Mouse (Mus musculus) forebrain, embryonic 12.5 days (tissue): Measurements from ENCODE around the gene Plekhh3. TPM values are rescaled to one million over a fixed set of nuclear protein-coding genes. Genes with fewer than 3 reads are reported as not detected.
"Not testable (repeated sequence)": the region's sequence is repeated elsewhere in the genome, so short reads cannot be mapped to it uniquely, and the experiment has no call there.

Experiments
- ATAC-seq: fragments of 200-750 bp; cut with Nextera tagmentation; 2 replicates; pipeline ENCODE4 v1.8.0; 2017; ENCODE audit warnings: moderate TSS enrichment; ENCODE audit not compliant: low FRiP score
- H3K27ac ChIP-seq: fragments of 300-500 bp; sonication (generic); 2 replicates; pipeline ENCODE4 v1.5.1; 2016; ENCODE audit warnings: mild to moderate bottlenecking
- H3K27me3 ChIP-seq: fragments of 300-500 bp; sonication (generic); 2 replicates; pipeline ENCODE4 v1.6.1; 2016; ENCODE audit warnings: mild to moderate bottlenecking
- H3K36me3 ChIP-seq: fragments of 300-500 bp; sonication (generic); replicated peaks from 2 replicates; pipeline ENCODE4 v1.6.1; 2016; ENCODE audit warnings: mild to moderate bottlenecking
- H3K4me1 ChIP-seq: fragments of 300-500 bp; sonication (generic); 2 replicates; pipeline ENCODE4 v1.6.1; 2016
- H3K4me2 ChIP-seq: fragments of 300-500 bp; sonication (generic); 2 replicates; pipeline ENCODE4 v1.6.1; 2016; ENCODE audit warnings: mild to moderate bottlenecking, moderate library complexity
- H3K4me3 ChIP-seq: fragments of 300-500 bp; sonication (generic); replicated peaks from 2 replicates; pipeline ENCODE4 v1.5.1; 2016; ENCODE audit warnings: mild to moderate bottlenecking
- H3K9ac ChIP-seq: fragments of 300-500 bp; sonication (generic); 2 replicates; pipeline ENCODE4 v1.6.1; 2016; ENCODE audit warnings: mild to moderate bottlenecking
- H3K9me3 ChIP-seq: fragments of 300-500 bp; sonication (generic); 2 replicates; pipeline ENCODE4 v1.6.1; 2016
- WGBS: fragments of 180-500 bp; shearing (Covaris S2); methylation state at CpG from one replicate; pipeline ENCODE4 v1.1.7; 2016; 5-methylcytosine and 5-hydroxymethylcytosine counted together
- polyA plus RNA-seq: library from polyadenylated mRNA; unstranded; fragments of >200 nt; fragmentation: Nextera tagmentation; extraction: Ambion mirVana; gene quantifications from 2 replicates; pipeline ENCODE4 v1.2.1, GENCODE M21; 2016

Gene Plekhh3
- polyA plus RNA-seq, 1 experiment from 2014 or later = 9.6 TPM

- Histone ChIP-seq H3K4me2 (peak overlapping the region; percentile 50), H3K27me3 (peaks cover 91% of the 10 kb centered on the region), H3K4me3 (peak overlapping the region; percentile 31), H3K27ac (no peak overlapping the region), H3K9ac (no peak overlapping the region), H3K4me1 (peaks cover 29% of the 10 kb centered on the region), H3K36me3 (peaks cover 24% of the 10 kb centered on the region), H3K9me3 (no peaks in the 10 kb centered on the region)
- no peak for ATAC-seq
- 7% methylated on average over 35 of the region's 35 CpGs for WGBS
Observed at GRCm38 (mm10) chr11:101164677-101165580, 6.2 kb downstream of the Plekhh3 start.

DNA sequence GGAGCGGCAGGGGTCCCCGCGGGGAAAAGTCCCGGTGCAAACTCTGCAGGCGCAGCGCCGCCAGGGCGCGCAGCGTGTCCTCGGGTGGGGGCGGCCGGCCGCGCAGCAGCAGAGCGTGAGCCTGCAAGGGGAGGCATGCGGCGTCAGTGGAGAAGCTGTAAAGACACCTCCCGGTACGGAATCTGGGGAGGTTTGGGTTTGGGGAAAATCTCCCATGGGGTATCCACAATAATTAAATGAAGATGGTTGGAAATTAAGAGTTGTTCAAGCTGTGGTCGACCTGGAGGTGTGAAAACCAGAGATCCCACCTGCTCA is 6.8 kb downstream of the Plekhh3 start:
- H3K4me1 ChIP-seq = peaks cover 23% of the 10 kb centered on the region
- 0 out of 2 replicates have a peak overlapping the region, but pooled peaks have one; percentile 36 for H3K9ac ChIP-seq
- H3K27me3 ChIP-seq = peaks cover 85% of the 10 kb centered on the region
- no peaks in the 10 kb centered on the region for H3K9me3 ChIP-seq
- H3K36me3 ChIP-seq = peaks cover 24% of the 10 kb centered on the region
- no peak for ATAC-seq
- peak overlapping the region; percentile 50 for H3K4me2 ChIP-seq
- WGBS = 2% methylated on average over 21 of the region's 21 CpGs
- no peak overlapping the region for H3K27ac ChIP-seq
- H3K4me3 ChIP-seq = peak overlapping the region; percentile 31

DNA sequence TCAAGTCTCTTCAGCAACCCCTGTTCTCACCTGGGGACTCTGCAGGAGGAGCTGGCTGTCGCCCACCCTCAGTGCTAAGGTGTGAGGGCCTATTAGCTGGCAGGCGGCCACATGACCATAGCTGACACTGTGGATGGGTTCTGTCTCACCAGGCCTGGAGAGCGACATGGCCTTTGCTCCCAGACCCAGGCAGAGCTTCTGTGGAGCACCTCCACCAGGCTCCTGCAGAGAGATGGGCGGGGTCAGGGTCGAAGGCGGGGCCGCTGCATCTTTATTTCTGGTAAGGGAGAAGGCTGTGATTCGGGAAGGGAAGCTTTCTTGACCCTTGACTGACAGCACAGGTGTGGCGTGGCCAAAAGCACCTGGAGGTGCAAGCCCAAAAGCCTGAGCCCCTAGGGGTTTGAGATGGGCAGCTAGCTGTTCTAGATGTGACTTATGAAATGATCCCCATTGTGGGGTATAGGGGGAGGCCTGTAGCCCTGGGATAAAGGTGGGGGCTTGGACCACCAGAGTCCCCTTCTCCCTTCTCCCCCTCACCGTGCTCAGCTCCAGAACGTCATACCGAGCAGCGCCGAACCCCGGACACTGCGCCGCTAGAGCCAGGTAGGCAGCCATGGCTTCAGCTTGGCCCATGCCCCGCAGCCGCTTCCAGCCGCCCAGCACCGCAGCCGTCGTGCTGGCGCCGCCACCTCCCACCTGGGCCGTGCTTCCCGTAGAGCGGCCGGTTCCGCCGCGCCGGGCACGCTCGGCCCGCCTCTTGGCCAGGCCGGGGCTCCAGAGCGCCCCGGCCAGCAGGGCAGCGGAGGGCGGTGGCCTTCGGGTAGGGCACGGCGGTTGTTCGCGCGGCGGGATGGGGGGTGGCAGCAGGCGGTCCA is 7.4 kb downstream of the Plekhh3 start:
- no peak overlapping the region for H3K27ac ChIP-seq
- H3K4me2 ChIP-seq = peak overlapping the region; percentile 50
- WGBS = 9% methylated on average over 49 of the region's 49 CpGs
- peaks cover 82% of the 10 kb centered on the region for H3K27me3 ChIP-seq
- ATAC-seq = no peak
- peak overlapping the region; percentile 31 for H3K4me3 ChIP-seq
- H3K9ac ChIP-seq = 0 out of 2 replicates have a peak overlapping the region, but pooled peaks have one; percentile 36
- peaks cover 24% of the 10 kb centered on the region for H3K36me3 ChIP-seq
- H3K4me1 ChIP-seq = peaks cover 17% of the 10 kb centered on the region
- H3K9me3 ChIP-seq = no peaks in the 10 kb centered on the region

GRCm38 (mm10) chr11:101162772-101163171 is 8.4 kb downstream of the Plekhh3 start:
- Histone ChIP-seq H3K4me3 (no peak overlapping the region), H3K27ac (no peak overlapping the region), H3K36me3 (peaks cover 21% of the 10 kb centered on the region), H3K9ac (no peak overlapping the region), H3K9me3 (no peaks in the 10 kb centered on the region), H3K4me1 (peaks cover 14% of the 10 kb centered on the region), H3K4me2 (no peak overlapping the region), H3K27me3 (peaks cover 81% of the 10 kb centered on the region)
- WGBS = 48% methylated on average over 5 of the region's 5 CpGs
- ATAC-seq = no peak

- Histone ChIP-seq H3K36me3 (peaks cover 17% of the 10 kb centered on the region), H3K4me2 (no peak overlapping the region), H3K4me3 (no peak overlapping the region), H3K27ac (no peak overlapping the region), H3K4me1 (peaks cover 14% of the 10 kb centered on the region), H3K27me3 (peaks cover 80% of the 10 kb centered on the region), H3K9me3 (no peaks in the 10 kb centered on the region), H3K9ac (no peak overlapping the region)
- no peak for ATAC-seq
- WGBS = 48% methylated on average over 5 of the region's 5 CpGs
Observed at GRCm38 (mm10) chr11:101162301-101162700, 8.8 kb downstream of the Plekhh3 start.

GRCm38 (mm10) chr11:101161551-101161950 is 9.6 kb downstream of the Plekhh3 start:
- Histone ChIP-seq H3K9ac (no peak overlapping the region), H3K27ac (no peak overlapping the region), H3K27me3 (peaks cover 76% of the 10 kb centered on the region), H3K36me3 (0 out of 2 replicates have a peak, but pooled peaks cover 12% of the 10 kb centered on the region), H3K4me3 (no peak overlapping the region), H3K9me3 (no peaks in the 10 kb centered on the region), H3K4me1 (peaks cover 14% of the 10 kb centered on the region), H3K4me2 (no peak overlapping the region)
- ATAC-seq = no peak
- 87% methylated on average over 15 of the region's 15 CpGs for WGBS

DNA sequence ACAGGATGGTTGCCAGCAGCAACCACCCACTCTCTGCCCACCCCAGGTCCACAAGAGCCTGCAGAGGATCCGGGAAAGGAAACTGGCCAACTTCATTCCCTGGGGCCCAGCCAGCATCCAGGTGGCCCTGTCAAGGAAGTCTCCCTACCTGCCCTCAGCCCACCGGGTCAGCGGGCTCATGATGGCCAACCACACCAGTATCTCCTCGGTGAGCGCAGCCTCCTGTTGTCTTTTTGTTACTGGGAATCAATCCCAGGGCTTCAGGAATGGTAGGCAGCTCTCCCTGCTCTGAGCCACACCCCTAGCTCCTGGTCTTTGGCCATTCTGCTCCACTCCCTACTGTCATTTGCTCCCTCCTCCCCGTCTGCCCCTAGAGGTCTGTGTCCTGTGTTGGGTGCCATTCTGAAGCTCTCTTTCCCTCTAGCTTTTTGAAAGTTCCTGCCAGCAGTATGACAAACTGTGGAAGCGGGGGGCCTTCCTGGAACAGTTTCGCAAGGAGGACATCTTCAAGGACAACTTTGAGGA is 10.1 kb downstream of the Plekhh3 start:
- H3K9ac ChIP-seq, H3K4me3 ChIP-seq, H3K9me3 ChIP-seq, H3K36me3 ChIP-seq, H3K27ac ChIP-seq, H3K4me2 ChIP-seq, ATAC-seq: not testable (repeated sequence)
- Histone ChIP-seq H3K4me1 (peaks cover 18% of the 10 kb centered on the region), H3K27me3 (peaks cover 76% of the 10 kb centered on the region)
- WGBS = 68% methylated on average over 8 of the region's 8 CpGs

DNA sequence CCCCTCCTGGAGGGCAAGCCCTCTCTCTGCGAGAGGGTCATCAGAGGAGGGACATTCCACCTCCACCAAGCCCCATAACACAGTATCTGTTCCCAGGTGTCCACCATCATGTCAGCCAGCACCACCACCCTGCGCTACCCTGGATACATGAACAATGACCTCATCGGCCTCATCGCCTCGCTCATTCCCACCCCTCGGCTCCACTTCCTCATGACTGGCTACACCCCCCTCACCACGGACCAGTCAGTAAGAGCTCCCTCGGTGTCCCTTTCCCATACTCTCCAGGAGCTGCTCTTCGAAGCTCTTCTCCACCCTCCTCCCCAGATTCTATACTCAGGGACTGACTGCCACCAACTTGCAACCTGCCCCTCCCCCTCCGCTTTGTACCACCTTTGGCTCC is 11.0 kb downstream of the Plekhh3 start:
- 85% methylated on average over 10 of the region's 10 CpGs for WGBS
- not testable (repeated sequence) for H3K9ac ChIP-seq, ATAC-seq, H3K36me3 ChIP-seq, H3K4me3 ChIP-seq, H3K9me3 ChIP-seq, H3K27ac ChIP-seq, H3K4me2 ChIP-seq
- Histone ChIP-seq H3K4me1 (peaks cover 26% of the 10 kb centered on the region), H3K27me3 (peaks cover 76% of the 10 kb centered on the region)

- H3K27me3 ChIP-seq = peaks cover 39% of the 10 kb centered on the region
Observed at GRCm38 (mm10) chr11:101155728-101156371, 15.3 kb downstream of the Plekhh3 start, which contains the start of gene Tubg2. Tubg2 (plus strand) TSS chr11:101155907.

DNA sequence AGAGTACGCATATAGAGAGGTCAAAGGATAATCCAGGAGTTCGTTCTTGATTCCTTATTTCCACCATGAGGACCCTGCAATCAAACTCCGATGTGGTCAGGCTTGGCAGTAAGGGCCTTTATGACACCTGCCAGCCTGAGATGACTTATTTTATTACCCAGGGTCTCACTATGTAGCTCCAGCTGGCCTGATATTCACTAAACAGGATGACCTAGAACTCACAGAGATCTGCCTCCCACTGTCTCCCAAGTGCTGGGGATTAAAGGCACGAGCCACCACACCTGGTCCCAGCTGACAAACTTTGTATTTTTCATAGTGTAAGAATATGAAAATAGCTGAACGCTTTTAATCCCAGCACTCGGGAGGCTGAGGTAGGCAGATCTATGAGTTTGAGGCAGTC is 16.0 kb downstream of the Plekhh3 start:
- H3K4me3 ChIP-seq = no peak overlapping the region
- H3K9me3 ChIP-seq = no peaks in the 10 kb centered on the region
- no peaks in the 10 kb centered on the region for H3K36me3 ChIP-seq
- H3K4me2 ChIP-seq = peak overlapping the region; percentile 68; the same call in 1 of the 2 replicates
- H3K27ac ChIP-seq = 0 out of 2 replicates have a peak overlapping the region, but pooled peaks have one; percentile 78
- no peak overlapping the region for H3K9ac ChIP-seq
- peaks cover 38% of the 10 kb centered on the region for H3K27me3 ChIP-seq
- ATAC-seq = no peak
- H3K4me1 ChIP-seq = peaks cover 14% of the 10 kb centered on the region
- WGBS = 72% methylated on average over 6 of the region's 6 CpGs

More at GRCm38 (mm10) chr11:101155728-101156371, 15.3 kb downstream of the Plekhh3 start, which contains the start of gene Tubg2:
- H3K4me1 ChIP-seq = peaks cover 14% of the 10 kb centered on the region
- ATAC-seq = peak; percentile 84
- H3K36me3 ChIP-seq = no peaks in the 10 kb centered on the region
- H3K4me2 ChIP-seq = peak within 1 kb of the TSS; percentile 68
- peak within 1 kb of the TSS; percentile 42 for H3K4me3 ChIP-seq
- H3K27ac ChIP-seq = peak within 1 kb of the TSS; percentile 78
- H3K9ac ChIP-seq = peak within 1 kb of the TSS; percentile 63
- 2% methylated on average over 36 of the region's 36 CpGs for WGBS
- H3K9me3 ChIP-seq = no peaks in the 10 kb centered on the region

- Histone ChIP-seq H3K4me2 (no peak overlapping the region), H3K36me3 (no peaks in the 10 kb centered on the region), H3K4me1 (peaks cover 16% of the 10 kb centered on the region), H3K4me3 (no peak overlapping the region), H3K27ac (no peak overlapping the region), H3K27me3 (peaks cover 38% of the 10 kb centered on the region), H3K9ac (no peak overlapping the region), H3K9me3 (no peaks in the 10 kb centered on the region)
- no peak for ATAC-seq
Observed at GRCm38 (mm10) chr11:101154648-101155047, 16.5 kb downstream of the Plekhh3 start.
